Mouse (Mus musculus) embryo, embryonic 10 days (tissue): ENCODE results near the gene 9430015G10Rik.
"Not testable (repeated sequence)": the region's sequence is repeated elsewhere in the genome, so short reads cannot be mapped to it uniquely, and the experiment has no call there.

ENCODE experiments used
- DNase-seq: peaks from one replicate; pipeline ENCODE4 v3.0.0-alpha.2; 2015; ENCODE audit warnings: low spot score

9430015G10Rik gene

GRCm38 (mm10) chr4:156097770-156098366, 11.9 kb upstream of the 9430015G10Rik start:
- DNase-seq, result peak; percentile 16

GRCm38 (mm10) chr4:156099427-156099826, 10.4 kb upstream of the 9430015G10Rik start:
- DNase-seq, result no peak

GRCm38 (mm10) chr4:156100501-156100900, 9.3 kb upstream of the 9430015G10Rik start:
- no peak for DNase-seq

GRCm38 (mm10) chr4:156101481-156101903, 8.3 kb upstream of the 9430015G10Rik start:
- DNase-seq, result no peak

- DNase-seq, result no peak
Measured at GRCm38 (mm10) chr4:156103342-156103741, 6.4 kb upstream of the 9430015G10Rik start.

- DNase-seq, result peak; percentile 84
Measured at GRCm38 (mm10) chr4:156108606-156109546, 906 bp upstream of the 9430015G10Rik start.

GRCm38 (mm10) chr4:156124077-156124476, 14.3 kb downstream of the 9430015G10Rik start:
- no peak for DNase-seq

- no peak for DNase-seq
Measured at GRCm38 (mm10) chr4:156125393-156125792, 15.6 kb downstream of the 9430015G10Rik start.

GRCm38 (mm10) chr4:156126841-156127240, 17.1 kb downstream of the 9430015G10Rik start:
- no peak for DNase-seq

GRCm38 (mm10) chr4:156128746-156129145, 19.0 kb downstream of the 9430015G10Rik start:
- DNase-seq, result no peak

- no peak for DNase-seq
Measured at GRCm38 (mm10) chr4:156130436-156130835, 20.7 kb downstream of the 9430015G10Rik start, which contains the start of gene Rnf223. Gene Rnf223, plus strand, starts transcription at chr4:156130513.

GRCm38 (mm10) chr4:156130940-156131339, 21.2 kb downstream of the 9430015G10Rik start:
- no peak for DNase-seq

GRCm38 (mm10) chr4:156133334-156133733, 23.6 kb downstream of the 9430015G10Rik start:
- no peak for DNase-seq

GRCm38 (mm10) chr4:156133943-156134605, 24.3 kb downstream of the 9430015G10Rik start:
- DNase-seq, result no peak

GRCm38 (mm10) chr4:156135112-156135511, 25.3 kb downstream of the 9430015G10Rik start:
- DNase-seq, result no peak

GRCm38 (mm10) chr4:156135801-156136200, 26.0 kb downstream of the 9430015G10Rik start:
- no peak for DNase-seq

- no peak for DNase-seq
Measured at GRCm38 (mm10) chr4:156136285-156137100, 26.7 kb downstream of the 9430015G10Rik start.

GRCm38 (mm10) chr4:156150887-156151286, 41.1 kb downstream of the 9430015G10Rik start:
- DNase-seq, result not testable (repeated sequence)

GRCm38 (mm10) chr4:156154771-156155170, 45.0 kb downstream of the 9430015G10Rik start:
- DNase-seq, result no peak

GRCm38 (mm10) chr4:156166477-156166876, 56.7 kb downstream of the 9430015G10Rik start:
- no peak for DNase-seq

- DNase-seq, result no peak
Measured at GRCm38 (mm10) chr4:156168611-156169010, 58.8 kb downstream of the 9430015G10Rik start.

GRCm38 (mm10) chr4:156169129-156169528, 59.3 kb downstream of the 9430015G10Rik start:
- no peak for DNase-seq
